Mouse (Mus musculus): Measurements from ENCODE around the gene Inafm1.
A peak's percentile ranks its signal among the peaks of the same experiment; 100 is the strongest.
"Not testable (repeated sequence)": the region's sequence is repeated elsewhere in the genome, so short reads cannot be mapped to it uniquely, and the experiment has no call there.

Gene Inafm1

GRCm38 (mm10) chr7:16261097-16261496 is 12.3 kb downstream of the Inafm1 start:
- DNase-seq: no peak

GRCm38 (mm10) chr7:16259110-16259590 is 14.3 kb downstream of the Inafm1 start, which contains the start of gene C5ar1:
TSS of gene C5ar1 (minus strand) at chr7:16259540.
- DNase-seq: no peak

DNA sequence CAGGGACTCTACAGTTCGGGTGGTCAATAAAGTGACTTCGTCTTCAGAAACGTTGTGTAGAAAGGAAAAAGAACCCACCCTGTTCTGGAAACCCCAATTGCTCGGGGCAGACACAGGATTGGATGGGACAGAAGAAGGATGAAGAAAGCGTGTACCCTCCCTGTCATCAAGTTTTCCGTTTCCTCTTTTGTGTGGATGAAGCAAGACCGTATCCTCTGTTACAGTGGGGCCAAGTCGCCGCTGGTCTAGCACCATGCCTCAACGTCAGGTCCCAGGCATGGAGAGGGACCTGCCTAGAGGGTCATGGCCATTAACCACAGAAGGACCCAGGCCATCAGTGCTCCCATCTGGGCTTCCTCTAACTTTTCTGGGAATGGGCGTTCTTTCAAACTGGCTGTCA is 15.6 kb downstream of the Inafm1 start:
- DNase-seq: no peak

GRCm38 (mm10) chr7:16255963-16256362 is 17.5 kb downstream of the Inafm1 start:
- DNase-seq: not testable (repeated sequence)

- DNase-seq: no peak
These were observed 19.2 kb downstream of the Inafm1 start for GRCm38 (mm10) chr7:16254195-16254594.

GRCm38 (mm10) chr7:16250687-16251086 is 22.7 kb downstream of the Inafm1 start:
- DNase-seq: no peak

DNA sequence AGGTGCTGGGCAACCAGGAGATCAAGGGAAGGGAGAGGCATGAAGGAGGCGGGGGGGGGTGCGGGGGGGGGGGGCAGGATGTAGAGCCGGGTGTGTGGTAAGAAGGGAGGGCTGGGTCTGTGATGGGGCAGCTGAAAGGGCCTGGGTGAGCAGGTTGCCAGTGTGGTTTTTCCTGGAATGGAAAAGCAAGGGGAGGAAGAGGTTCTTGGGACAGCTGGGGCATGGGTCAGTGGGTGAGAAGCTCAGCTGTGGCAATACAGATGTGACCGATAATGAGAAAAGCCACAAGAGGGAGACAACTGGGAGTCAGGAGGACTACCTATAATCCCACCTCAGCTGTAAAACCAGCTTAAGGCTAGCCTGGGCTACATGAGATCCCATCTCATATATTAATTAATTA is 27.5 kb downstream of the Inafm1 start:
- no peak for DNase-seq

- DNase-seq: no peak
These were observed 29.4 kb downstream of the Inafm1 start, which contains the start of gene C5ar2 for GRCm38 (mm10) chr7:16244067-16244466. TSS of gene C5ar2 (minus strand) at chr7:16244154.

DNA sequence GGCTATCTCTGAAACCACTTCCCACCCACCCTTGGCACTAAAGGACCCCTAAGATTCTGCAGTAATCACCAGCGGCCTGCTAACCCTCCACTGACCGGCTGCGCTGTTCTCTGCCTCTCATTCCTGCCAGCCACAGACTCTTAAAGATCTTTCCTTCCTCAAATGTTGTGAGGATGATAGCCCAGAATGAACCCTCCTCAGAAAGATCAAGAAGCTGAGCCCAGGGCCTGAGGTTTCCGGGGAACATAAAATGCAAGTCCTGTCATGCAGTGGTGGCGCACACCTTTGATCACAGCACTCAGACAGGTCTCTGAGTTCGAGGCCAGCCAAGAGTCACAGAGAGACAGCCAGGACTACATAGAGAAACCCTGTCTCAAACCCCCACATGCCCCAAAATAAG is 31.2 kb downstream of the Inafm1 start:
- DNase-seq: no peak

DNA sequence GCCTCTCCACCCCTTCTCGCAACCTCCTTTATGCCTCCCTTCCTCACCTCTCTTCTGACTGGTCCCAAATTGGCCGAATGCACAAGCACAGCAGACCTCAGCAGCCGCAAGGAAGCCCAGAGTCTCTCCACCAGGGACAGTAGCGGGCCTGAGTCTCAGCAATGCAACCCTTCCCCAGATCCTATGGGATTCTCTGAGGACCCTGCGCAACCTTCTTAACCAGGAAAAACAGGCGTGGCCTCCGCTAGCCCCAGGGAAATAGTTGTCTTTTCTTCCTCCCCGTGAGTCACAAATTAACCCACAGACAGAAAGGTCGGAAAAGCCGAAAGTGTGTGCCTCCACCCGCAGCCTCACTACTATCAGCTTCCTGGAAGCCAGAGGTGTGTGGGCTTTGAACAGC is 31.6 kb downstream of the Inafm1 start:
- DNase-seq: no peak

- no peak for DNase-seq
These were observed 32.5 kb downstream of the Inafm1 start for GRCm38 (mm10) chr7:16240978-16241303.

DNA sequence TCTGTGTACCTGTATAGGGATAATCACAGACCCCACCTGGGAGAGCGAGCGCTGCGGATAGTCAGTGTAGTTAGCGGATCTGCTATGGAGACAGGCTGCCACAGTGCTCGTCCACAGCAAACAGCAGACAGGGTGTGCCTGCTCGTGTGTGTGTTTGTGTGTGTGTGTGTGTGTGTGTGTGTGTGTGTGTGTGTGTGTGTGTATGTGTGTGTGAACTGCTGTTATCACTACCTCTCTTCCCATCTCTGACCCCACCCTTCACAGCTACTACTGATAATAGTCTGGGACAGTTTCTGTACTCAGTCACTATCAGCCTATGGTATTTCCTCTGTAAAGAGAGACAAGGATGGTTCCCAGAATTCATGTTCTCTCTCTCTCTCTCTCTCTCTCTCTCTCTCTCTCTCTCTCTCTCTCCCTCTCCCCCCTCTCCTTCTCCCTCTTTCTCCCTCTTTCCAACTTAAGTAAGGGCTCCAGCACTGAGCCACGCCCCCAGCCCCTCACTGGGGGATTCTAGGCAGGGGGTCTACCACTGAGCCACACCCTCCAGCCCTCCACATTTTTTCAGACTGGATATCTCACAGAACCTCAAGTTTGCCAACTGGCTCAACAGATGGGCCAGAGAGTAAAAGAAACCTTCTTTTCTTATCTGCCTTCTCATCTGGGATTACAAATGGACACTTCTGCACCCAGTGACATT is 33.0 kb downstream of the Inafm1 start:
- DNase-seq: no peak

DNA sequence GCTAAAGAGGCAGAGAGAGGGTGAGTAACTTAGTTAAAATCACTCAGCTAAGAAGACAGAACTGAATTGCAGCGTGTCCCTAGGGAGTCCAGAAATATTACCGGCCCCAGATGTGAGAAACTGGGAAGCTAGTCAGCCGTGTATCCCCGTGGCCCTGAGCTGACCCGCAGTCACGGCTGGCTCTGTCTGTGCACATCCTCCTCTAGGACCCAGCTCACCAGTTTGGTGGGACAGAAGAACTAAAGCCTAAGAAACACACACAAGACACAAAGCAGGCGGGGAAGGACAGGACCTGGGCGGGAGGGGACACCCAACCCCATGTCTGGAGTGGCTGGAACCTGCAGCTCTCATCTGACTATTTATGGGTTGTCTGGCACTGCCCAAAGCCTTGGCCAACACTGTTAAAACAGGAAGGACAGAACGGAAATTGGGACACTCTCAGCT is 33.8 kb downstream of the Inafm1 start:
- peak; percentile 49 for DNase-seq

- DNase-seq: no peak
These were observed 43.5 kb downstream of the Inafm1 start for GRCm38 (mm10) chr7:16229869-16230268.

Measured in cerebellum, adult 11 months (tissue).